Mouse (Mus musculus): ENCODE measurements around the gene Nomo1.

Gene Nomo1

GRCm38 (mm10) chr7:46047873-46048562, 14.5 kb downstream of the Nomo1 start:
- DNase-seq (ENCODE audit: low spot score) = no peak

GRCm38 (mm10) chr7:46049981-46050380, 16.5 kb downstream of the Nomo1 start:
- no peak for DNase-seq (ENCODE audit: low spot score)

- no peak for DNase-seq (ENCODE audit: low spot score)
These were observed 18.8 kb downstream of the Nomo1 start for GRCm38 (mm10) chr7:46052161-46052821.

GRCm38 (mm10) chr7:46053566-46053965, 20.1 kb downstream of the Nomo1 start:
- no peak for DNase-seq (ENCODE audit: low spot score)

GRCm38 (mm10) chr7:46058882-46059281, 25.4 kb downstream of the Nomo1 start:
- no peak for DNase-seq (ENCODE audit: low spot score)

- no peak for DNase-seq (ENCODE audit: low spot score)
These were observed 27.2 kb downstream of the Nomo1 start for GRCm38 (mm10) chr7:46060688-46061087.

GRCm38 (mm10) chr7:46061614-46062013, 28.1 kb downstream of the Nomo1 start:
- no peak for DNase-seq (ENCODE audit: low spot score)

GRCm38 (mm10) chr7:46063296-46063695, 29.8 kb downstream of the Nomo1 start:
- no peak for DNase-seq (ENCODE audit: low spot score)

GRCm38 (mm10) chr7:46068831-46069230, 35.3 kb downstream of the Nomo1 start:
- no peak for DNase-seq (ENCODE audit: low spot score)

DNA sequence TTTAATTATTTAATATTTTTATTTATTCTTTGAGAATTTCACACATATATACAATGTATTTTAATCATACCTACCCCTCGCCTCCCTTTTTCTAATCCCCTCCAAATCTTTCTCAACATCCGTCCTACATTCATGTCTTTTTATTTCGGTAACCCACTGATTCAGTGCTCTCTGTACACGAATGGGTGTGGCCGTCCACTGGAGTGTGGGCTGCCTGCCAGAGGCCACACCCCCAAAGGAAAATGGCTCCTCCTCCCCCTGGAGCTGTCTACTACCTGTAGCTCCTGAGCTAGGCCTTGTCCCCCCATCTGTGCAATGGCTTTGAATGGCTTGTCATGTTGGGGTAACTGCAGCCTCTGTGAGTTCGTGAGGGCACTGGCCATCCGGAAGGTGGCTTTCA, 43.3 kb downstream of the Nomo1 start:
- DNase-seq (ENCODE audit: low spot score) = no peak

DNA sequence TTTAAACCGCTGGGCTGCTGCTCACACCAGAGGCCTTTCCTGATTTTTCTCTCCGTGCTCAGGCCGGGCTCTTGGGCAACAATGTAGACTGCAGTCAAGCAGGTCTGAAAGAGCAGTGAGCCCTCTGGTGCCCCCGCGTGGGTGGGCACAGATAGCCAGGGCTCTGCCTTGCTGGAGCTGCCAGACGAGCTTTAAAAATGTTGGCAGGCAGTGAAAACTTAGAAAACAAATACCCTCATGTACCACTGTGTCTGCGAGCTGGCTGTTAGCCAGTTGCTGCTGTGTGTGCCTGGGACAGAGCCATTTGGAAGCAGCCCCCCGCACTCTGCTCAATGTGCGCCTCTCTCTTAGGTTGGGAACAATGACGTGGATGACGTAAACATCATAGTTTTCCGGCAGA, 44.2 kb downstream of the Nomo1 start:
- no peak for DNase-seq (ENCODE audit: low spot score)

GRCm38 (mm10) chr7:46084024-46084423, 50.5 kb downstream of the Nomo1 start:
- no peak for DNase-seq (ENCODE audit: low spot score)

DNA sequence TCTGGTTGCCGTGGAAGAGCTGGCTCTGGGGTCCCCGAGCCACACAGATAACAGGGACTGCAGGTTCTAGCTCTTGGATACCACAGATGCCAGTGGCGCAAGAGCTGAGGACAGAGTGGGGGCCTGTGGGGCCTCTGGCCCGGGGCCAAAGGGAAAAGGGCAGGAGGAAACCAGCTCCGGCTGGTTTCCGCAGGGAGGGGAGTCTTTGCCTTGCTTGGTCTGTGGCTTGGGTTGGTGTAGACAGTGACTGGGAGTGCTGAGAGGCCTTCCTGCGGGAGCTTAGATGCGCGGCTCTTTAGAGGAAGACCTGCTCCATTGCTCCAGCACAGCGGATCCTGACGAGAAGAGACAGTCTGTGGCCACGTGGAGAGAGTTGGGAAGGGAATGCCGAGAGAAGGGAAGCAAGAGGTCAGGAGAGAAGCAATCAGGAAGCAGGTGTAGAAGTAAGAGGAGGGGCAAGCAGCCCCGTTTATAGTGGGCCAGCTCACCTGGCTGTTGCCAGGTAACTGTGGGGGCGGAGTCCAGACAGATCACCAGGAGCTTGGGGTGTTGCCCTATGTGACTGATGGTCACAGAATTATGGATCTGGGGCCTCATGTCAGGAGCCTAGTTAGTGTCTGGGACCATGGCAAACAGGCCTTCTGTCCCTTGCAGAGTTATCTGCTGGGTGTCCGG, 51.5 kb downstream of the Nomo1 start:
- no peak for DNase-seq (ENCODE audit: low spot score)

DNA sequence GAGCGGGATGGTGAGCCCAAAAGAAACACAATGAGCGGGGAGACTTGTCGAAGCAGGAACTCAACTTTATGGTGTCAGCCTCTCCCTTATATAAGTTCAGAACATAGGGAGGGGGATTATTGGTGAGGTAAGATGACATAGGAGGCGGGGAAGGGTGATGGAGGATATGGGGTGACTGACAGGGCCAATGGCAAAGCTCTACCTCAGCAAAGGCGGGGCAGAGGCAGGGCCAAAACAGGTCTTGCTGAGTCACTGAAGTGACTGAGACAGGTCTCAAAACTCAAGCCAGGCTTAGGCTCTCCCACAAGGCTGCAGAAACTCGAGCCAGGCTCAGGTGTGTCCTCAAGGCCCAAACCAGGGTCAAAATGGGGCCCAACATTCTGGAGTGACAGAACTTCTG, 52.9 kb downstream of the Nomo1 start:
- no peak for DNase-seq (ENCODE audit: low spot score)

DNA sequence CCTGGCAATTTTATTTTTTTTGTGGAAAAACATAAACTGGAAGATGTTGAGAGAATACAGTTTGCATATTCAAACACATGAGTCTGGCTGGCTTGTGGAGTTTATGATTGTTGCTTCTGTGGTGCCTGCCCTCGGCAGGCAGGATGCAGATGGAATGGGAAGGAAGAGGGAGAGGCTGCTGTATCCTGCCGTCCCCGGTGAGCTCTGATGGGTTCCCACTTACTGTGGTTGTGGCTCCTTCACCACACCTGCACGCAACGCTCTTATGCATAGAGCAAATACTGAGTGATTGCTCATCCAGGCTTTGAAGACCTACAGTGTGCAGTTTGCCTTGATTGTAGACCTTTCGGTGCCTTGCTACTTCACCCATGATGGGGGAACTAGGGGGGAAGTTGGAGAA, 54.7 kb downstream of the Nomo1 start:
- DNase-seq (ENCODE audit: low spot score) = no peak

GRCm38 (mm10) chr7:46092803-46093202, 59.3 kb downstream of the Nomo1 start:
- DNase-seq (ENCODE audit: low spot score) = no peak

DNA sequence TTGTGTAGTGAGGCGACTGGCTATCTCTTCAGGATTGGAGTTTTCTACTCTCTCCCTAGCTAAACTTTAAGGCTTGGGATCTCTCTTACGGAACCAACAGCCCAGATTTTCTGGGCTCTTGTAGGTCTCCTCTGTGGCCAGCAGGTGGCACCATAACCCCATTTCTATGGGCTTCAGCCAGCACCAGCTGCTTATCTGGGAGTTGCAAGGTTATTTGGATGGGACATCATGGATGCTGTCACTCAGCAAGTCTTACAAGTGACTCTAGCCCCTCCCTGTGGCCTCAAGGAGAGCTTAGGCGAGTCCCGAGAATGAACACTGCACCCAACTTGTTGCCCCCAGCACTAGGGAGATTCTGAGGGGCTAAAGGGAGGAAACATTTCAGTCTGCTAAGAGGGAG, 62.6 kb downstream of the Nomo1 start:
- peak; percentile 70 for DNase-seq (ENCODE audit: low spot score)

- no peak for DNase-seq (ENCODE audit: low spot score)
These were observed 63.9 kb downstream of the Nomo1 start for GRCm38 (mm10) chr7:46097319-46097783.

DNA sequence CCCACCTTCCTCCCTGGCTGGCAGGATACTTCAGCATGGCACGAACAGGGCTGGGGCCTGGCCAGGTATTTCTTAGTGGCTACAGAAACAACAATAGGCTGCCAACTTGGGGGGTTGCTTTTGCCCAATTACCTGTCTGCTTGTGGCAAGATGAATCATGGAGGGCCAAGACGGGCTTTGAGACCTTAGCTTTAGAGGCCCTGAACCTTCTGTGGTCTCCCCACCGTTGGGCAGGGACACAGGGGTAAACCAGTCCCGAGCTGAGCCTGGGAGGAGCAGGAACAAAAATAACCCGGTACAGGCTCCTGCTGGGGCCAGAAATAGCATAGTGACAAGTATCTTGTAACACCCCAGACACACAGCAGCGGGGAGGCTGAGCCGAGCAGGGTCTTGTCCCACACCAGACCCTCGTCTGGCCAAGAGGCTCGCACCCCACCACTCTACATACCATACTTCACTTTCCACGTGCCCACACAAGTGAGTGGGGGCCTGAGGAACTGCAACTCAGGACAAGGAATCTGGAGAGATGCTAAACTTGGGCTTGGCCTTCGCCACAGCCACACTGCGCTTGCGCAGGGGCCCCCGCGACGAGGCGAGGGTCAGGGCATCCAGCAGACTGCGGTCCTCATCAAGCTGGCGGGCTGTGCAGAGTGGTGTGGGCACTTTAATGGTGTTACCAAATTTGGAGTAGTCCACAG, 64.9 kb downstream of the Nomo1 start:
- DNase-seq (ENCODE audit: low spot score) = no peak

GRCm38 (mm10) chr7:46098919-46099286, 65.4 kb downstream of the Nomo1 start:
- DNase-seq (ENCODE audit: low spot score) = no peak

- no peak for DNase-seq (ENCODE audit: low spot score)
These were observed 66.2 kb downstream of the Nomo1 start for GRCm38 (mm10) chr7:46099682-46100081.

DNA sequence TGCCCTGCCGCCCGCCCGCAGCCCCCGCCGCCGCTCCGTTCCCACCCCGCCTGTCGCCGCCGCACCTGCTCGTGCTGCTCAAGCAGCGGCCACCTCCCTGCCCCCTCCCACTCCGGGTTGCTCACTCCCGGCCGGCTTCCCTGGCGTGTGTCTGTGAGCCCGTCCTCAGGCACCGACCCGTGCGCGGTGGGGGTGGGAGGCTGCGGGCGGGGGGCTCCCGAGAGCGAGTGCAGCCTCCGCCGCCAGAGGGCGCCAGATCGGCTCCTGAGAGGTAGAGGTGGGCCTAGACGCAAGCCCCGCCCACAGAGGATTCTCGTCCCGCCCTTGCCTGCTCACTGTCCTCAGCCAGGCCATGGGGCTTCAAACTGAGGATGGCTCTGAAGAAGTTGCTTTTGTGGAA, 67.1 kb downstream of the Nomo1 start, which contains the start of gene Kcnj11:
Gene Kcnj11, minus strand, starts transcription at position 202 of the 400 bp plus-strand sequence.
- peak; percentile 49 for DNase-seq (ENCODE audit: low spot score)

Data from MN1 (cell line).